Mouse (Mus musculus): ENCODE data around the gene Rpl38. TPM values are rescaled to one million over a fixed set of nuclear protein-coding genes. Genes with fewer than 3 reads are reported as not detected.

Rpl38 gene
- polyA plus RNA-seq, 1 experiment from 2014 or later: 839 TPM

GRCm38 (mm10) chr11:114698496-114698895 is 30.2 kb downstream of the Rpl38 start:
- Histone ChIP-seq H3K4me3 (no peak overlapping the region), H3K27ac (replicated peaks) (no peak overlapping the region), H3K27me3 (no peaks in the 10 kb centered on the region), H3K9ac (replicated peaks) (no peak overlapping the region), H3K36me3 (no peaks in the 10 kb centered on the region), H3K4me2 (replicated peaks) (no peak overlapping the region), H3K9me3 (no peaks in the 10 kb centered on the region), H3K4me1 (peaks cover 3% of the 10 kb centered on the region; the same call in 1 of the 2 replicates)
- WGBS: 91% methylated on average over 7 of the region's 7 CpGs
- ATAC-seq (ENCODE audit: low FRiP score, low read depth): no peak

GRCm38 (mm10) chr11:114699511-114699910 is 31.2 kb downstream of the Rpl38 start:
- no peak for ATAC-seq (ENCODE audit: low FRiP score, low read depth)
- Histone ChIP-seq H3K4me2 (replicated peaks) (no peak overlapping the region), H3K4me3 (no peak overlapping the region), H3K9ac (replicated peaks) (no peak overlapping the region), H3K9me3 (no peaks in the 10 kb centered on the region), H3K36me3 (no peaks in the 10 kb centered on the region), H3K4me1 (peaks cover 13% of the 10 kb centered on the region), H3K27me3 (no peaks in the 10 kb centered on the region), H3K27ac (replicated peaks) (no peak overlapping the region)
- WGBS: 89% methylated on average over 12 of the region's 12 CpGs

DNA sequence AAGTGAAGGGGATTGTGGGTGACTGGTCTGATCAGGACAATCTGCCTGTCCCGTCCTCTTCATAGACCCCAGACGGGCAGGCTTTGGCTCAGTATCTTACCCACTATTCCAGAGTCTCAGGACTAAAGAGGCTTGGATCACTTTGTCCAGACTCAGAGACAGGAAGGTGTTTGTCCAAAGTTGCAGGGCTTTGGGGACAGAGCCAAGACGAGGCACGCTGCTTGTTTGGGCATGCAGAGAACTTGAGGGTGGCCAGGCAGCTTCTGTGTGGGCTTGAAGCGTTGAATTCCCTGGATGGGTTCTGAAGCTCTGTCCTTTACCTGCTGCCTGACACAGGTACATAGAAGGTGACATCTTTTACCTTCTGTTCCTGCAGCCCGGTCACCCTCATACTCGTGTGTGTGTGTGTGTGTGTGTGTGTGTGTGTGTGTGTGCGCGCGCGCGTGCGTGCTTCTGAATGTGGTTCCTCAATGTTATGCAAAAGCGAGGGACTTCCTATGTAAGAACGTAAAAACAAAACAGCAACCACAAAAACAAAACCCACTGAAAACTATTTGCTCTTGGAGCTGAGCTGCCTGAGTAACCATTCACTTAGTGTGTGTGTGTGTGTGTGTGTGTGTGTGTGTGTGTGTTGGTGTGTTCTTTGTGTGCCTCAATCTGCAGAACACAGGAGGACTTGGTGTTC is 34.1 kb downstream of the Rpl38 start:
- no peaks in the 10 kb centered on the region for H3K36me3 ChIP-seq
- no peak for ATAC-seq (ENCODE audit: low FRiP score, low read depth)
- H3K27ac ChIP-seq (replicated peaks): no peak overlapping the region
- no peak overlapping the region for H3K4me2 ChIP-seq (replicated peaks)
- peaks cover 18% of the 10 kb centered on the region for H3K4me1 ChIP-seq
- no peak overlapping the region for H3K9ac ChIP-seq (replicated peaks)
- 92% methylated on average over 15 of the region's 15 CpGs for WGBS
- no peaks in the 10 kb centered on the region for H3K27me3 ChIP-seq
- no peaks in the 10 kb centered on the region for H3K9me3 ChIP-seq
- no peak overlapping the region for H3K4me3 ChIP-seq

- 92% methylated on average over 6 of the region's 6 CpGs for WGBS
- Histone ChIP-seq H3K4me1 (peaks cover 18% of the 10 kb centered on the region), H3K27ac (replicated peaks) (no peak overlapping the region), H3K36me3 (no peaks in the 10 kb centered on the region), H3K27me3 (no peaks in the 10 kb centered on the region), H3K4me3 (no peak overlapping the region), H3K9ac (replicated peaks) (no peak overlapping the region), H3K4me2 (replicated peaks) (no peak overlapping the region), H3K9me3 (no peaks in the 10 kb centered on the region)
- no peak for ATAC-seq (ENCODE audit: low FRiP score, low read depth)
Observed at GRCm38 (mm10) chr11:114702996-114703361, 34.7 kb downstream of the Rpl38 start.

DNA sequence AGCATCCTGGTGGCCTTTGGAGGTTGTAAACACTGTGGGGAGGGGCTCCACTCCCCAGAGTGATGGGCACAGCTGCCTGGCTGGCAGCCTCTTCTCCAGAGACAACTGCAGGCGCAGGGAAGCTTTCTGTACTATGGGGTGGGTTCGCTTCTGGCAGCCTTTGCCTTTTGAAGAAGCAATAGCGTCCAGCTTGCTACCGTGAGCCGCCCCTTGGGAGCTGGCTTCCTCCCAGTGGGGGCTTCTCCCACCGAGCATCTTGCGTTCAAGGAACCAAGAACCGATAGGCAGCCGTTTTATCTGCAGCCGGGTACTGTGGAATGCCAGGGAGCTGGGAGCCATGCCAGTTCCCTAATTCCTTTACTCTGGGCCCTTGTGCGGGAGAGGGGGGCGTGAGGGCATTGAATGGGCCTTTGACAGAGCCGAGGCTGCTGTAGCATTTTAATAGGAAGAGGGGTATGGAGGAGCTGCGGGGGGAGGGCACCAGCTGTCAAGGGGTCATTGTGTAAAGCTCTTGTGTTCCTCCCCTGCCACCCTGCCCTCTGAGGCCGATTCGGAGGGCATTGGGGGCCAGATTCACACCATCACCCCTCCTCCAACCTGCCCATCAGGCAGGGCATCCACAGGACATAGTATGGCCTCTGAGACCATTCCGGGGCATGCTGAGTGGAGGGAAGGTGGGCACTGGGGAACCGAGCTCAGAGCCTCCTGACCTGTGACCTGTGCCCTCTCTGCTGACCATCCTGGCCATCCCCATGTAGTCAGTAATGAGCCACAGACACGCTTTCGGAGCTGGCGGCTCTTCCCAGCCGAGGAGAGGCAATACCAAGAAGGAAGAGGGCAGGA is 36.0 kb downstream of the Rpl38 start:
- ATAC-seq (ENCODE audit: low FRiP score, low read depth): peak; percentile 82
- Histone ChIP-seq H3K4me2 (replicated peaks) (peak overlapping the region; percentile 19; the same call in 1 of the 2 replicates), H3K27ac (replicated peaks) (peak overlapping the region; percentile 64), H3K4me3 (no peak overlapping the region), H3K9me3 (no peaks in the 10 kb centered on the region), H3K36me3 (no peaks in the 10 kb centered on the region), H3K9ac (replicated peaks) (no peak overlapping the region), H3K4me1 (peaks cover 18% of the 10 kb centered on the region), H3K27me3 (no peaks in the 10 kb centered on the region)
- 44% methylated on average over 22 of the region's 22 CpGs for whole genome bisulfite sequencing

DNA sequence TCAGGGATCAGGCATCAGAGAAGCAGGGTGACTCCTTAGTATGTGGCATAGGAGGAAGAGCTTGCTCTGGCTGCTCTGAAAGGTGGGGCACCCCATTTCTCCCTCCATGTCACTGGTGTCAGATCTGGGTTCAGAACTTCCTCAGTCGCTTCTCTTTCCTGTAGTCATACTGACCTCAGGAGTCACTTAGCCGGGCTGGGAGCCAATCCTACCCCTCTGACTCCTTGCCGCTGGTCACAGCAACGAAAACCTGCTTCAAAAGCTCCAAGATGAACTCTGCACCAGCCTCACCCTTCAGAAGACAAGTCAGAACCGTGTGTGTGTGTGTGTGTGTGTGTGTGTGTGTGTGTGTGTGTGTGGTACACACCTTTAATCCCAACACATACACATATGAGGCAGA is 38.0 kb downstream of the Rpl38 start:
- no peaks in the 10 kb centered on the region for H3K36me3 ChIP-seq
- H3K4me1 ChIP-seq: peaks cover 18% of the 10 kb centered on the region
- H3K9me3 ChIP-seq: no peaks in the 10 kb centered on the region
- no peak overlapping the region for H3K9ac ChIP-seq (replicated peaks)
- no peak overlapping the region for H3K4me2 ChIP-seq (replicated peaks)
- no peak overlapping the region for H3K4me3 ChIP-seq
- ATAC-seq (ENCODE audit: low FRiP score, low read depth): no peak
- no peaks in the 10 kb centered on the region for H3K27me3 ChIP-seq
- WGBS: 94% methylated on average over 5 of the region's 5 CpGs
- H3K27ac ChIP-seq (replicated peaks): no peak overlapping the region

DNA sequence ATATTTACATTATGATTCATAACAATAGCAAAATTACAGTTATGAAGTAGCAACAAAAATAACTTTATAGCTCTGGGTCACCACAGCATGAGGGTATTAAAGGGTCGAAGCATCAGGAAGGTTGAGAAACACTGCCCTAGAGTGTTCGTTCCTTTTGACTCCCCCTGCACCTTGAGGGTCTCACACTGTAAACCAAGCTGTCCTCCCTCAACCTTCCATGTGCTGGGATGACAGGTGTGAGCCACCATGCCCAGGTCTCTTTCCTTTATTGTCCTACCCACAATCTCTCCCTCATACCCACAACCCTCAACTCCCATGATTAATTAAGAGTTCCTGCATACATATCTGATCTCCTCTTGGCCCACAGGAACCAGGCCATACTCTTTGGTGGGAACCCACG is 43.1 kb downstream of the Rpl38 start:
- no peaks in the 10 kb centered on the region for H3K9me3 ChIP-seq
- WGBS: 91% methylated on average over 3 of the region's 3 CpGs

DNA sequence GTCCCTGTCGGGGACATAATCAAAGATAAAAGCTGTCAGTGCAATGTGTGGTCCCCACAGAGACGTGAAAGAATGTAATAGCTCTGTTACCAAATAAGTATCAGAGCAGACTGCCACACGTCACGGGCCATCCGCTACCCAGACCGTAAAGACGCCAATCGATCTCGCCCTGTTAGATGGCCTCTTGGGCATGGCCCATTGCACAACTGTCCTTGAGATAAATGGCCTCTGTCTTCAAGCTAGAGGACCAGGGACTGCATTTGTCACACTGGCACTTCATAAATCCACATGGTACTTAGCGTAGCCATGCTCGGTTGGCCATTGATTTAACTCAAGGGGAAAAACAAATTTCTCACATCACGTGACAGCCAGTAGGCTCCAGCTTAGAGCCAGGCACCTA is 43.5 kb downstream of the Rpl38 start:
- no peaks in the 10 kb centered on the region for H3K9me3 ChIP-seq
- no peaks in the 10 kb centered on the region for H3K27me3 ChIP-seq
- no peak overlapping the region for H3K27ac ChIP-seq (replicated peaks)
- 87% methylated on average over 12 of the region's 12 CpGs for WGBS
- no peak for ATAC-seq (ENCODE audit: low FRiP score, low read depth)
- H3K4me2 ChIP-seq (replicated peaks): no peak overlapping the region
- H3K4me1 ChIP-seq: peaks cover 3% of the 10 kb centered on the region; the same call in 1 of the 2 replicates
- no peaks in the 10 kb centered on the region for H3K36me3 ChIP-seq
- H3K9ac ChIP-seq (replicated peaks): no peak overlapping the region
- H3K4me3 ChIP-seq: no peak overlapping the region

More for the DNA sequence above, 43.1 kb downstream of the Rpl38 start:
- no peaks in the 10 kb centered on the region for H3K36me3 ChIP-seq
- no peak overlapping the region for H3K9ac ChIP-seq (replicated peaks)
- H3K27me3 ChIP-seq: no peaks in the 10 kb centered on the region
- H3K27ac ChIP-seq (replicated peaks): no peak overlapping the region
- H3K4me1 ChIP-seq: peaks cover 3% of the 10 kb centered on the region; the same call in 1 of the 2 replicates
- ATAC-seq (ENCODE audit: low FRiP score, low read depth): no peak
- H3K4me3 ChIP-seq: no peak overlapping the region
- no peak overlapping the region for H3K4me2 ChIP-seq (replicated peaks)

GRCm38 (mm10) chr11:114714526-114714925 is 46.2 kb downstream of the Rpl38 start:
- peaks cover 3% of the 10 kb centered on the region; the same call in 1 of the 2 replicates for H3K4me1 ChIP-seq
- H3K4me2 ChIP-seq (replicated peaks): no peak overlapping the region
- no peak overlapping the region for H3K9ac ChIP-seq (replicated peaks)
- no peak for ATAC-seq (ENCODE audit: low FRiP score, low read depth)
- no peak overlapping the region for H3K4me3 ChIP-seq
- H3K27me3 ChIP-seq: no peaks in the 10 kb centered on the region
- H3K36me3 ChIP-seq: no peaks in the 10 kb centered on the region
- 87% methylated on average over 6 of the region's 6 CpGs for WGBS
- H3K9me3 ChIP-seq: no peaks in the 10 kb centered on the region
- no peak overlapping the region for H3K27ac ChIP-seq (replicated peaks)

GRCm38 (mm10) chr11:114715531-114715930 is 47.2 kb downstream of the Rpl38 start:
- H3K27ac ChIP-seq (replicated peaks): no peak overlapping the region
- H3K36me3 ChIP-seq: no peaks in the 10 kb centered on the region
- H3K9me3 ChIP-seq: no peaks in the 10 kb centered on the region
- H3K4me1 ChIP-seq: peaks cover 3% of the 10 kb centered on the region; the same call in 1 of the 2 replicates
- H3K9ac ChIP-seq (replicated peaks): no peak overlapping the region
- no peak for ATAC-seq (ENCODE audit: low FRiP score, low read depth)
- no peaks in the 10 kb centered on the region for H3K27me3 ChIP-seq
- 74% methylated on average over 7 of the region's 7 CpGs for WGBS
- H3K4me3 ChIP-seq: no peak overlapping the region
- H3K4me2 ChIP-seq (replicated peaks): no peak overlapping the region

DNA sequence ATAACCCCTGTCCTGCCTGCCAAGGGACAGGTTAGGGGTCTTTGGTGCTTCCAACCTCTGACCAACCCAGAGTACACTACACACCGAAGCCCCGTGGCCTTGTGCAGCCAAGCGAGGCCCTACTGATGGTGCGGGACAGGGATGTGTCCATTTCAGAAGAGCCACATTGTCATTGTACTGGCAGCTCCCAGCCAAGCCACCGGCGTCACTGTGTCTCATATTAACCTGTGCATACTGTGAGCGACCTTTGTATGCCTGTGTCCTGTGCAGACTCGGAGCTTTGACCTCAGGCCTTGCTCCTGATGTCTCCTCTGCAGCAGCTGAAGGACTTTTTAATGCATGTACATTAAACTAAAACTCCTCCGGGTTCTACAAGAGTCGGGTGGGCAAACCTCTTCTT is 52.2 kb downstream of the Rpl38 start:
- H3K27ac ChIP-seq (replicated peaks): no peak overlapping the region
- H3K9me3 ChIP-seq: no peaks in the 10 kb centered on the region
- no peaks in the 10 kb centered on the region for H3K4me1 ChIP-seq
- no peak for ATAC-seq (ENCODE audit: low FRiP score, low read depth)
- H3K4me2 ChIP-seq (replicated peaks): no peak overlapping the region
- no peaks in the 10 kb centered on the region for H3K36me3 ChIP-seq
- H3K27me3 ChIP-seq: no peaks in the 10 kb centered on the region; the same call in 1 of the 2 replicates
- 87% methylated on average over 10 of the region's 10 CpGs for WGBS
- H3K9ac ChIP-seq (replicated peaks): no peak overlapping the region
- no peak overlapping the region for H3K4me3 ChIP-seq

Data from midbrain, embryonic 12.5 days (tissue).